Mouse (Mus musculus): ENCODE measurements around the gene Sri. TPM values are rescaled to one million over a fixed set of nuclear protein-coding genes. Genes with fewer than 3 reads are reported as not detected.
"Not testable (repeated sequence)": the region's sequence is repeated elsewhere in the genome, so short reads cannot be mapped to it uniquely, and the experiment has no call there.

Sri gene
- polyA plus RNA-seq, 2 experiments = 103 to 228 TPM

GRCm38 (mm10) chr5:8013276-8013675 lies 32.6 kb upstream of the Sri start:
- H3K27me3 ChIP-seq (ENCODE audit: control insufficient read depth, insufficient read depth, low read length) = no peaks in the 10 kb centered on the region
- no peak for DNase-seq (ENCODE audit: low read depth in 3 of 3, low spot score in 3 of 3)
- H3K4me3 ChIP-seq (ENCODE audit: insufficient read depth in 1 of 2, low read depth in 2 of 2, low read length in 2 of 2) = no peak overlapping the region
- no peak for ATAC-seq (ENCODE audit: insufficient read depth)
- H3K27ac ChIP-seq = no peak overlapping the region
- 56% methylated on average over 3 of the region's 3 CpGs for WGBS (ENCODE audit: insufficient replicate concordance)
- no peaks in the 10 kb centered on the region for H3K36me3 ChIP-seq (replicated peaks; ENCODE audit: control insufficient read depth, insufficient read depth, low read depth)
- TF ChIP-seq EP300 (IDR thresholded peaks at IDR 0.05; ENCODE audit: low read depth) (no peak), CTCF (IDR thresholded peaks at IDR 0.05; ENCODE audit: low read depth) (no peak)
- H3K9me3 ChIP-seq (ENCODE audit: control insufficient read depth, low read length) = no peaks in the 10 kb centered on the region
- no peaks in the 10 kb centered on the region for H3K4me1 ChIP-seq (replicated peaks; ENCODE audit: control insufficient read depth in 2 of 2, insufficient read depth in 2 of 2, low read length in 1 of 2)
- no peak overlapping the region for H3K9ac ChIP-seq (replicated peaks)
- no peak overlapping the region for H3K4me2 ChIP-seq (ENCODE audit: low read depth)

- WGBS (ENCODE audit: insufficient replicate concordance) = 72% methylated on average over 6 of the region's 6 CpGs
- not testable (repeated sequence) for H3K36me3 ChIP-seq (replicated peaks; ENCODE audit: control insufficient read depth, insufficient read depth, low read depth); H3K27me3 ChIP-seq (ENCODE audit: control insufficient read depth, insufficient read depth, low read length); H3K4me1 ChIP-seq (replicated peaks; ENCODE audit: control insufficient read depth in 2 of 2, insufficient read depth in 2 of 2, low read length in 1 of 2); H3K9me3 ChIP-seq (ENCODE audit: control insufficient read depth, low read length); H3K4me2 ChIP-seq (ENCODE audit: low read depth); ATAC-seq (ENCODE audit: insufficient read depth); H3K4me3 ChIP-seq (ENCODE audit: insufficient read depth in 1 of 2, low read depth in 2 of 2, low read length in 2 of 2); H3K27ac ChIP-seq; DNase-seq (ENCODE audit: low read depth in 3 of 3, low spot score in 3 of 3); H3K9ac ChIP-seq (replicated peaks)
Measured at GRCm38 (mm10) chr5:8034596-8034995, 11.3 kb upstream of the Sri start.

GRCm38 (mm10) chr5:8053827-8054226 lies 7.9 kb downstream of the Sri start:
- DNase-seq (ENCODE audit: low read depth in 3 of 3, low spot score in 3 of 3) = no peak
- no peaks in the 10 kb centered on the region for H3K27me3 ChIP-seq (ENCODE audit: control insufficient read depth, insufficient read depth, low read length)
- peaks cover 2% of the 10 kb centered on the region; the same call in 1 of the 2 replicates for H3K36me3 ChIP-seq (replicated peaks; ENCODE audit: control insufficient read depth, insufficient read depth, low read depth)
- H3K9me3 ChIP-seq (ENCODE audit: control insufficient read depth, low read length) = no peaks in the 10 kb centered on the region
- no peak overlapping the region for H3K27ac ChIP-seq
- peaks cover 8 to 19% of the 10 kb centered on the region in 2 experiments for H3K4me1 ChIP-seq (replicated peaks; ENCODE audit: control insufficient read depth in 2 of 2, insufficient read depth in 2 of 2, low read length in 1 of 2)
- no peak for ATAC-seq (ENCODE audit: insufficient read depth)
- H3K4me3 ChIP-seq (ENCODE audit: insufficient read depth in 1 of 2, low read depth in 2 of 2, low read length in 2 of 2) = no peak overlapping the region
- no peak overlapping the region for H3K9ac ChIP-seq (replicated peaks)
- no peak overlapping the region for H3K4me2 ChIP-seq (ENCODE audit: low read depth)
- WGBS (ENCODE audit: insufficient replicate concordance) = 68% methylated on average over 4 of the region's 4 CpGs
- TF ChIP-seq CTCF (IDR thresholded peaks at IDR 0.05; ENCODE audit: low read depth) = no peak
- TF ChIP-seq EP300 (IDR thresholded peaks at IDR 0.05; ENCODE audit: low read depth) = no peak

- TF ChIP-seq CTCF (IDR thresholded peaks at IDR 0.05; ENCODE audit: low read depth) = no peak
- no peak for TF ChIP-seq EP300 (IDR thresholded peaks at IDR 0.05; ENCODE audit: low read depth)
- WGBS (ENCODE audit: insufficient replicate concordance) = 29% methylated on average over 8 of the region's 8 CpGs
- Histone ChIP-seq H3K36me3 (replicated peaks; ENCODE audit: control insufficient read depth, insufficient read depth, low read depth) (peaks cover 7% of the 10 kb centered on the region), H3K9ac (replicated peaks) (peak overlapping the region; percentile 99), H3K4me1 (replicated peaks; ENCODE audit: control insufficient read depth in 2 of 2, insufficient read depth in 2 of 2, low read length in 1 of 2) (peaks cover 8 to 19% of the 10 kb centered on the region in 2 experiments), H3K9me3 (ENCODE audit: control insufficient read depth, low read length) (no peaks in the 10 kb centered on the region), H3K27me3 (ENCODE audit: control insufficient read depth, insufficient read depth, low read length) (no peaks in the 10 kb centered on the region), H3K27ac (peak overlapping the region; percentile 80), H3K4me2 (ENCODE audit: low read depth) (peak overlapping the region; percentile 86), H3K4me3 (ENCODE audit: insufficient read depth in 1 of 2, low read depth in 2 of 2, low read length in 2 of 2) (peak overlapping the region; percentile 77 to 96)
- peak in 1 of 3 experiments; percentile 1 for DNase-seq (ENCODE audit: low read depth in 3 of 3, low spot score in 3 of 3)
- ATAC-seq (ENCODE audit: insufficient read depth) = peak; percentile 34; the same call in 1 of the 2 replicates
Measured at GRCm38 (mm10) chr5:8055721-8056129, 9.8 kb downstream of the Sri start.

DNA sequence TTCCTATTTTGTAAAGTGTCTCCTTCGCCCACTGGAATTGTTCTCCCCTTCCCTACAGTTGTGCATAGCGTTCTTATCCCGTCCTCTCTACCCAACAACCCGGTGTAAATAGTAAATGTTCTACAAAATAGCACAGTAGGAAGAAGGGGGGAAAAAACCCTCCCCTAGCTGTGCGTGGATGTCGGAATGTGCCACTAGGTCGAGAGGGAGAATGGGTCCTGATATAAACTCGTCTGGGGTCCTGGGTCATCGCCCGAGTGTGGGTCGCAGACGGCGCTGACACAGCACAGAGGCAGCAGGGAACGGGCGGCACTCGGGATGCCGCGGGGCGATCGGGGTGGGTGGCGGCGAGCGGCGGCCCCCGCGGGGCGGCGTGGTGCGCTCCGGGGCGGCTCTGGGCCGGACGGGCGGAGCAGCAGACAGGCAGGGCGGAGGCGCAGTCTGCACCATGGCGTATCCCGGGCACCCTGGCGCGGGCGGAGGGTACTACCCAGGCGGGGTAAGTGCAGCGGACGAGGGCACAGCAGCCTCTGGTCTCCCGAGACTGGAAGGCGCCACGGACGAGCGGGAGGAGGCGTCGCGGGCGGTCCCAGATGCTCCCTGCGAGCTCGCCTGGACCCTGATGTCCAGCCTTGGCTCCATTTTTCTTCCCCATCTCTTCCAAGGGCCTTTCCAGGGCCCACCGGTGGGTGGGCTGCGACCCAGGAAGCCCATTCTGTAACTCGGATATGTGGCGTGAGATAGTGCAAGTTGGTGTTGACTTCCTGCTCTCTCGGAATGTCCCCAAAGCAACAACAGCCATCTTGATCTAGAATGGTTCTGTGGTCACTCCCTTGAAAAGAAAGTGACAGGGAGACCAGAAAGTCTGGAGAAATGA lies 10.5 kb downstream of the Sri start:
- H3K4me3 ChIP-seq (ENCODE audit: insufficient read depth in 1 of 2, low read depth in 2 of 2, low read length in 2 of 2) = peak overlapping the region; percentile 77 to 96
- peaks cover 11% of the 10 kb centered on the region for H3K36me3 ChIP-seq (replicated peaks; ENCODE audit: control insufficient read depth, insufficient read depth, low read depth)
- DNase-seq (ENCODE audit: low read depth in 3 of 3, low spot score in 3 of 3) (peak; percentile 51 to 60 (median 59)), ATAC-seq (ENCODE audit: insufficient read depth) (peak; percentile 99)
- no peaks in the 10 kb centered on the region for H3K27me3 ChIP-seq (ENCODE audit: control insufficient read depth, insufficient read depth, low read length)
- H3K9ac ChIP-seq (replicated peaks) = peak overlapping the region; percentile 99
- H3K4me2 ChIP-seq (ENCODE audit: low read depth) = peak overlapping the region; percentile 86
- TF ChIP-seq CTCF (IDR thresholded peaks at IDR 0.05; ENCODE audit: low read depth) (peak; percentile 31), EP300 (IDR thresholded peaks at IDR 0.05; ENCODE audit: low read depth) (no peak)
- peaks cover 8 to 18% of the 10 kb centered on the region in 2 experiments for H3K4me1 ChIP-seq (replicated peaks; ENCODE audit: control insufficient read depth in 2 of 2, insufficient read depth in 2 of 2, low read length in 1 of 2)
- H3K9me3 ChIP-seq (ENCODE audit: control insufficient read depth, low read length) = no peaks in the 10 kb centered on the region
- H3K27ac ChIP-seq = peak overlapping the region; percentile 80
- under 1% methylated on average over 48 of the region's 60 CpGs for WGBS (ENCODE audit: insufficient replicate concordance)

Measured in liver, embryonic 14.5 days (tissue).